Mouse (Mus musculus) forebrain, embryonic 12.5 days (tissue): ENCODE measurements around the gene Slc9a3r1. TPM values are rescaled to one million over a fixed set of nuclear protein-coding genes. Genes with fewer than 3 reads are reported as not detected.

Source experiments
- ATAC-seq: fragments of 200-750 bp; cut with Nextera tagmentation; 2 replicates; pipeline ENCODE4 v1.8.0; 2017; ENCODE audit warnings: moderate TSS enrichment; ENCODE audit not compliant: low FRiP score
- H3K27ac ChIP-seq: fragments of 300-500 bp; sonication (generic); 2 replicates; pipeline ENCODE4 v1.5.1; 2016; ENCODE audit warnings: mild to moderate bottlenecking
- H3K27me3 ChIP-seq: fragments of 300-500 bp; sonication (generic); 2 replicates; pipeline ENCODE4 v1.6.1; 2016; ENCODE audit warnings: mild to moderate bottlenecking
- H3K36me3 ChIP-seq: fragments of 300-500 bp; sonication (generic); replicated peaks from 2 replicates; pipeline ENCODE4 v1.6.1; 2016; ENCODE audit warnings: mild to moderate bottlenecking
- H3K4me1 ChIP-seq: fragments of 300-500 bp; sonication (generic); 2 replicates; pipeline ENCODE4 v1.6.1; 2016
- H3K4me2 ChIP-seq: fragments of 300-500 bp; sonication (generic); 2 replicates; pipeline ENCODE4 v1.6.1; 2016; ENCODE audit warnings: mild to moderate bottlenecking, moderate library complexity
- H3K4me3 ChIP-seq: fragments of 300-500 bp; sonication (generic); replicated peaks from 2 replicates; pipeline ENCODE4 v1.5.1; 2016; ENCODE audit warnings: mild to moderate bottlenecking
- H3K9ac ChIP-seq: fragments of 300-500 bp; sonication (generic); 2 replicates; pipeline ENCODE4 v1.6.1; 2016; ENCODE audit warnings: mild to moderate bottlenecking
- H3K9me3 ChIP-seq: fragments of 300-500 bp; sonication (generic); 2 replicates; pipeline ENCODE4 v1.6.1; 2016
- WGBS: fragments of 180-500 bp; shearing (Covaris S2); methylation state at CpG from one replicate; pipeline ENCODE4 v1.1.7; 2016; 5-methylcytosine and 5-hydroxymethylcytosine counted together
- polyA plus RNA-seq: library from polyadenylated mRNA; unstranded; fragments of >200 nt; fragmentation: Nextera tagmentation; extraction: Ambion mirVana; gene quantifications from 2 replicates; pipeline ENCODE4 v1.2.1, GENCODE M21; 2016

Slc9a3r1 gene
- polyA plus RNA-seq, 1 experiment from 2014 or later, result 31.3 TPM

GRCm38 (mm10) chr11:115153088-115153487 lies 10.1 kb upstream of the Slc9a3r1 start:
- H3K4me3 ChIP-seq, result no peak overlapping the region
- no peak for ATAC-seq
- no peak overlapping the region for H3K4me2 ChIP-seq
- WGBS, result 82% methylated on average over 9 of the region's 9 CpGs
- no peaks in the 10 kb centered on the region for H3K36me3 ChIP-seq
- no peaks in the 10 kb centered on the region for H3K9me3 ChIP-seq
- H3K27ac ChIP-seq, result no peak overlapping the region
- H3K9ac ChIP-seq, result no peak overlapping the region
- peaks cover 29% of the 10 kb centered on the region for H3K4me1 ChIP-seq
- peaks cover 58% of the 10 kb centered on the region for H3K27me3 ChIP-seq

GRCm38 (mm10) chr11:115153699-115154292 lies 9.3 kb upstream of the Slc9a3r1 start:
- H3K9me3 ChIP-seq, result no peaks in the 10 kb centered on the region
- no peak overlapping the region for H3K27ac ChIP-seq
- peaks cover 58% of the 10 kb centered on the region for H3K27me3 ChIP-seq
- peaks cover 33% of the 10 kb centered on the region for H3K4me1 ChIP-seq
- no peaks in the 10 kb centered on the region for H3K36me3 ChIP-seq
- H3K4me3 ChIP-seq, result peak overlapping the region; percentile 30
- peak; percentile 61 for ATAC-seq
- H3K4me2 ChIP-seq, result peak overlapping the region; percentile 46
- 1% methylated on average over 35 of the region's 35 CpGs for WGBS
- H3K9ac ChIP-seq, result no peak overlapping the region

GRCm38 (mm10) chr11:115155053-115155634 lies 8.0 kb upstream of the Slc9a3r1 start:
- H3K4me1 ChIP-seq, result peaks cover 33% of the 10 kb centered on the region
- no peaks in the 10 kb centered on the region for H3K36me3 ChIP-seq
- 27% methylated on average over 5 of the region's 5 CpGs for WGBS
- H3K9me3 ChIP-seq, result no peaks in the 10 kb centered on the region
- peaks cover 63% of the 10 kb centered on the region for H3K27me3 ChIP-seq
- no peak overlapping the region for H3K9ac ChIP-seq
- no peak overlapping the region for H3K4me3 ChIP-seq
- no peak for ATAC-seq
- H3K27ac ChIP-seq, result no peak overlapping the region
- no peak overlapping the region for H3K4me2 ChIP-seq

GRCm38 (mm10) chr11:115157933-115158719 lies 5.0 kb upstream of the Slc9a3r1 start:
- H3K4me3 ChIP-seq, result no peak overlapping the region
- H3K4me1 ChIP-seq, result peaks cover 28% of the 10 kb centered on the region
- no peak overlapping the region for H3K27ac ChIP-seq
- H3K27me3 ChIP-seq, result peaks cover 73% of the 10 kb centered on the region
- no peaks in the 10 kb centered on the region for H3K9me3 ChIP-seq
- H3K4me2 ChIP-seq, result no peak overlapping the region
- H3K36me3 ChIP-seq, result no peaks in the 10 kb centered on the region
- 32% methylated on average over 12 of the region's 12 CpGs for WGBS
- no peak overlapping the region for H3K9ac ChIP-seq
- ATAC-seq, result no peak

- no peak overlapping the region for H3K27ac ChIP-seq
- H3K4me2 ChIP-seq, result no peak overlapping the region
- peaks cover 38% of the 10 kb centered on the region for H3K4me1 ChIP-seq
- peaks cover 69% of the 10 kb centered on the region for H3K27me3 ChIP-seq
- no peaks in the 10 kb centered on the region for H3K9me3 ChIP-seq
- H3K9ac ChIP-seq, result no peak overlapping the region
- WGBS, result 48% methylated on average over 11 of the region's 11 CpGs
- H3K36me3 ChIP-seq, result no peaks in the 10 kb centered on the region
- no peak overlapping the region for H3K4me3 ChIP-seq
- ATAC-seq, result no peak
Observed at GRCm38 (mm10) chr11:115160016-115160797, 2.9 kb upstream of the Slc9a3r1 start.

GRCm38 (mm10) chr11:115160883-115161577 lies 2.1 kb upstream of the Slc9a3r1 start:
- no peak for ATAC-seq
- Histone ChIP-seq H3K27me3 (peaks cover 68% of the 10 kb centered on the region), H3K27ac (no peak overlapping the region), H3K9me3 (no peaks in the 10 kb centered on the region), H3K36me3 (no peaks in the 10 kb centered on the region), H3K4me1 (peaks cover 42% of the 10 kb centered on the region), H3K4me3 (no peak overlapping the region), H3K4me2 (no peak overlapping the region), H3K9ac (no peak overlapping the region)
- 29% methylated on average over 10 of the region's 10 CpGs for WGBS

- 64% methylated on average over 9 of the region's 9 CpGs for WGBS
- peaks cover 65% of the 10 kb centered on the region for H3K27me3 ChIP-seq
Observed at GRCm38 (mm10) chr11:115161578-115162204, 1.4 kb upstream of the Slc9a3r1 start.

GRCm38 (mm10) chr11:115162205-115162601 lies 938 bp upstream of the Slc9a3r1 start:
- H3K27ac ChIP-seq, result no peak overlapping the region
- H3K9ac ChIP-seq, result no peak overlapping the region
- peaks cover 42% of the 10 kb centered on the region for H3K4me1 ChIP-seq
- H3K4me3 ChIP-seq, result peak overlapping the region; percentile 62; the same call in 1 of the 2 replicates
- H3K4me2 ChIP-seq, result peak overlapping the region; percentile 82
- no peak for ATAC-seq
- H3K9me3 ChIP-seq, result no peaks in the 10 kb centered on the region
- WGBS, result 26% methylated on average over 9 of the region's 9 CpGs
- H3K36me3 ChIP-seq, result no peaks in the 10 kb centered on the region
- H3K27me3 ChIP-seq, result peaks cover 60% of the 10 kb centered on the region

More at GRCm38 (mm10) chr11:115161578-115162204, 1.4 kb upstream of the Slc9a3r1 start:
- Histone ChIP-seq H3K9ac (no peak overlapping the region), H3K4me2 (no peak overlapping the region), H3K9me3 (no peaks in the 10 kb centered on the region), H3K4me1 (peaks cover 42% of the 10 kb centered on the region), H3K4me3 (no peak overlapping the region), H3K27ac (no peak overlapping the region), H3K36me3 (no peaks in the 10 kb centered on the region)
- ATAC-seq, result no peak

- Histone ChIP-seq H3K4me2 (peak overlapping the region; percentile 82), H3K27me3 (peaks cover 53% of the 10 kb centered on the region), H3K9ac (peak overlapping the region; percentile 65), H3K9me3 (no peaks in the 10 kb centered on the region), H3K36me3 (no peaks in the 10 kb centered on the region), H3K4me3 (peak overlapping the region; percentile 62), H3K4me1 (peaks cover 33% of the 10 kb centered on the region), H3K27ac (no peak overlapping the region)
- 0% methylated on average over 47 of the region's 47 CpGs for WGBS
- ATAC-seq, result no peak; the same call in 1 of the 2 replicates
Observed at GRCm38 (mm10) chr11:115163568-115164150, 518 bp downstream of the Slc9a3r1 start.

- Histone ChIP-seq H3K27me3 (peaks cover 55% of the 10 kb centered on the region), H3K4me2 (peak overlapping the region; percentile 82), H3K27ac (no peak overlapping the region), H3K4me1 (peaks cover 33% of the 10 kb centered on the region), H3K9ac (peak overlapping the region; percentile 65), H3K9me3 (no peaks in the 10 kb centered on the region), H3K4me3 (peak overlapping the region; percentile 62), H3K36me3 (no peaks in the 10 kb centered on the region)
- WGBS, result under 1% methylated on average over 14 of the region's 14 CpGs
- no peak for ATAC-seq
Observed at GRCm38 (mm10) chr11:115164341-115164975, 1.3 kb downstream of the Slc9a3r1 start.
